Mouse (Mus musculus) kidney, adult 11 months (tissue): Measurements from ENCODE around the gene Rin1.
"Not testable (repeated sequence)": the region's sequence is repeated elsewhere in the genome, so short reads cannot be mapped to it uniquely, and the experiment has no call there.

Experiments
- DNase-seq: peaks from one replicate; pipeline ENCODE4 v3.0.0; 2022

Rin1 gene

DNA sequence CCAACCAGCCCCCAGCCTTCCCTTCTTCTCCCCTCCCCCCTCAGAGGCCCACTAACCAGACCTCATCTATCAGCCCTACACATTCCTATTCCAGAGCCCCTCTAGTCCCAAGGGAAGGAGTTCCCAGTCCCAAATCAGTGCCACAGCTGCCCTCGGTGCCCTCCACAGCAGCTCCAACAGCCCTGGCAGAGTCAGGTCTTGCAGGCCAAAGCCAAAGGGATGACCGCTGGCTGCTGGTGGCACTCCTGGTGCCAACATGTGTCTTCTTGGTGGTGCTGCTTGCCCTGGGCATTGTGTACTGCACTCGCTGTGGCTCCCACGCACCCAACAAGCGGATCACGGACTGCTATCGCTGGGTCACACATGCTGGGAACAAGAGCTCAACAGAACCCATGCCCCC is 19.7 kb downstream of the Rin1 start:
- DNase-seq = no peak

DNA sequence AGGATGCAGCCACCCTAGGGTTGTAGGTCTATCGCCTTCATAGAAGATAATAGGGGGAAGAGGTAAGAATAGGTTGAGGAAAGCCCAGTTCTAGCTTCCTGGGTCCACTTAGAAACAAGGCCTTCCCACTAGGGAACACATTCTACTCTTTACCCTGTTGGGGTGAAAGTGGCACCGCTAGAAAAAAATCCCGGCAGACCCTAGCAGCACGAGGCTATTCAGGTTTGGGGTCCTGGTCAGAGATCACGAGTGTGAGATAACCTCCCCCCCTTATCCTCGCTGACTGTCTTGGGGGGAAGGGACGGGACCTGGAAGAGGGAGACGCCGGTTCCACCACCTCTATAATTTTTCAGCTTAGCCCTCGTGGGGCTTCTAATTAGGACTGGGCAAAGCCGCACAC is 20.8 kb downstream of the Rin1 start:
- DNase-seq = no peak

DNA sequence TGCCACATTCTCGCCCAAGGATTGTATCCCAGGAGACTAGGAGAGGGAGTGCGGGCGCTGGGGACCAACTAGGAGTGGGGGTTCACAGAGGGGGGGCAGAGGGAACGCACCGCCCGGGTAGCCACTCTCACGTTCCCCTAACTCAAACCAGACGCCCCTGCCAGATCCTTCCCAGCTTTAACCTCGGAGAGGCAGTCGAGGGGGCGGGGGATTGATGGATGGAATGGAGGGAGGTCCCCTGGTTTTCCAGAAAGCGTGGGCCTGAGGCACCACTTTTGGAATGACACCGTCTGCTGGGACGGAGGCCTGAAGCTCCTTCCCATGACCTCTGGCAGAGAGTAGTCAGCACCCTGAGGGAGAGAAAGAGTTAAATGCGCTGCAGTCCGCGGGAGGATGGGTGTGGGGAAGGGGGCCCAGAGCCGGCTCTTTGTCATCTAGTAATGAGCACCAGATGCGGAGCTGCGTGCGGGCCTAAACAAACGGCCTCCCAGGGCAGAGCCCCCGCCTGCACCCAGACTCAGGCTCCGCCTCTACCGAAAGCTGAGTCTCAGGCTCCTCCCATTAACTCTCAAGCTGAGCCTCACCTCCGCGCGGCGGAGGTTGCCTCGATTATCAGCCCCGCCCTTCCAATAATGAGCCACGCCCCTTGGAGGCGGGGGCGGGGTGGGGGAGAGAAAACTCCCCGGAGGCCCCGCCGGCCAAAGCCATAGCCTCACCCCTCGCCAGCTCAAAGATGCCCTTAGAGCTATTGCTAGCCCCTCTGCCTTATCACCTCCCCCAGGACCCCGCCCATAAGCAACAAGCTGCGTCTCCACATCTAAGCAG is 21.5 kb downstream of the Rin1 start:
- DNase-seq = peak; percentile 82

- DNase-seq = no peak
Observed at GRCm38 (mm10) chr19:5072389-5073019, 22.2 kb downstream of the Rin1 start.

DNA sequence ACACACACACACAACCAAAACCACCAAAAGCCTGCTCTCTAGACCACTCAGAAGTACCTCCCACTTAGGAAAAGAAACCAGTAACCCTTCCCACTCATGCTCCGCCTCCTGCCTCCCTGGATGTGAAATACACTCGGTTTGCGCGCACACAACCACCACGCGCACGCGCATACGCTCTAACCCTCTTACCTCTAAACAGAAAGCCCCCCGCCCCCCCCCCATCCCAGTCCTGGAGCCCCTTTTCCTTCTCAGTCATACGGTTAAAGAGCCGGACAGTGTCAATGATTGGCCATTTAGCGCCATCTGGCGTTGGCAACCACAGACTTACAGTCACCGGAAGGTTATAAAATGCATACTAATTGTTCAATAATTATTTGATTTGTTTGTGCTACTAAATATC is 22.7 kb downstream of the Rin1 start:
- no peak for DNase-seq

GRCm38 (mm10) chr19:5073518-5073917 is 23.2 kb downstream of the Rin1 start:
- no peak for DNase-seq

DNA sequence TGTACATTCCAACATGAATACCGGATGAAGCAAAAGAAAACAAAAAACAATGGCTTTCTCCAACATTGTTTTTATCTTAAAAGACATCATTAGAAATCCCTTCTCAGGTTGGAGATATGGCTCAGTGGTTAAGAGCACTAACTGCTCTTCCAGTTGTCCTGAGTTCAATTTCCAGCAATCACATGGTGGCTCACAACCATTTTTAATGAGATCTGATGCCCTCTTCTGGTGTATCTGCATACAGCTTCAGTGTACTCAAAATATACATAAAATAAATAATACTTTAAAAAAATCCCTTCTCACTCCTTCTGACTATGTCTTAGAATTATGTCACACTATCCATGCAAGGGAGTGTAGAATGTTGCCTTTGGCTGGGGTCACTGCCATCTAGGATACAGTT is 29.0 kb downstream of the Rin1 start:
- no peak for DNase-seq

DNA sequence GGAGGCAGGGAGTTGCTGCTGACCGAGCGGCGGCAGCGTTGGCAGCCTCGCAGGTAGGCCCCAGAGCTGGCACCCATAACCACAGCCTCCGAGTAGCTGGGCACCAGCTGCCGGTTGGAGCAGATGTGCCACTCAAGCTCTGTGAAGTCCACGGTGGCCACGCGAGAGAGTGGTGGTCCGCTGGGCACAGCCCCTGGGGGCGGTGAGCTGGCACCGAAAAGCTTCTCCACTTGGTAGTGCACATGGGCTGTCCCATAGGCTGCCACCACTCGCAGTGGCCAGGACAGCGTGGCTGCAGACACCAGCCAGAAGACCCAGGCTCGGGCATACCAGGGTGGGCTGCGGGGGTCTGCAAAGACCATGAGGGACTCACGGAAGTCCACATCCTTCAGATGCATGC is 31.7 kb downstream of the Rin1 start:
- no peak for DNase-seq

- no peak for DNase-seq
Observed at GRCm38 (mm10) chr19:5082596-5082995, 32.3 kb downstream of the Rin1 start.

- DNase-seq = no peak
Observed at GRCm38 (mm10) chr19:5083961-5084833, 33.9 kb downstream of the Rin1 start.

- DNase-seq = no peak
Observed at GRCm38 (mm10) chr19:5084834-5085144, 34.5 kb downstream of the Rin1 start.

GRCm38 (mm10) chr19:5085145-5085863 is 35.0 kb downstream of the Rin1 start, which contains the start of gene Tmem151a:
Gene Tmem151a (minus strand): TSS chr19:5085531.
- peak; percentile 67 for DNase-seq

GRCm38 (mm10) chr19:5086533-5086932 is 36.3 kb downstream of the Rin1 start:
- DNase-seq = not testable (repeated sequence)

- peak; percentile 99 for DNase-seq
Observed at GRCm38 (mm10) chr19:5087884-5088728, 37.8 kb downstream of the Rin1 start, which contains the start of gene Yif1a. Gene Yif1a (plus strand): TSS chr19:5088538.

DNA sequence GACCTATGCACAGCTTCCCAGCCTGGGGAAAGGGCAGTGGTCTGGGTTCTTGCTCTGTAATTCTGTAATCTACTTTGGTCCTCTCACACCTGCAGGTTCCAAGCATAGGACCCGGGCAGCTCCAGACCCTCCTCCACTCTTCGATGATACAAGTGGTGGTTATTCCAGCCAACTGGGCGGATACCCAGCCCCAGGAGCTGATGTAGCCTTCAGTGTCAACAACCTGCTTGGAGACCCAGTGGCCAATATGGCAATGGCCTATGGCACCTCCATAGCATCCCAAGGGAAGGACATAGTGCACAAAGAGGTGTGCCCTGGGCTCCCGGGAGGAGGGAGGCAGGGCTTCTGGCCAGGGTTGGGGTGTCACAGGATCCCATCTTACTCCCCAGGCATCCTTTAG is 39.0 kb downstream of the Rin1 start:
- no peak for DNase-seq

- DNase-seq = no peak
Observed at GRCm38 (mm10) chr19:5092083-5092482, 41.8 kb downstream of the Rin1 start.

DNA sequence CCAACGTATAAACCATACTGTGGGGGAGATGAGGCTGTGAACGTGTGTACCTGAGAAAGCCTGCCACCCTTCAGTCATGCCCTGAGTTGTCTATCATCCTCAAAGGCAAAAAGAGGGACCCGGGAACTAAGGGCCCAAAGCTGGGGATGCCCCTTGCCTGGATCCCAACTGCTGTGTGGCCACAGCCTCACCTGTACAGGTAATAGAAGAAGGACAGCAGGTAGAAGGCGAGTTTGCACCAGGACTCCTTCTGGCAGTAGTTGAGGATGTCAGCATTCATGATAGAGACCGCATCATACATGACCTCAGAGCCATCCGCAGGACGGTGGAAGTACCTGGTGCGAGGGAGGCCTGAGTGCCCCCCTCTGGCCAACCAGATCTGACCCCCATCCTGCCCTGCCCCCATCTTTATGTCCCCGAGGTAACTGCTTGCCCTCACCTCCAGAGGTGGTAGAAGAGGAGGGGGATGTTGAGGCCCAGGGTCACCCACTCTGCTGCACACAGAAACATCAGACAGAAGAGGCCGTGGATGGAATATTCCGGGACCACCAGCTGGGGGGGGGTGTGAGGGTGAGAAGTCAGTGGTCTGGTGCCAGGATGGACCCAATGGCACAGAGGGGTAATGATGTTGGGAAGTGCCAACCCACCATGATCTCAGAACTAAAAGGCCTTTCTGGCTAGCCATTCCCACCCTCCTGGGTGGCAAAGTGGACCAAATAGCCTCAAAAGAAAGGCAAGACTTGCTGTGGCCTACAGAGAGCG is 43.4 kb downstream of the Rin1 start:
- no peak for DNase-seq

DNA sequence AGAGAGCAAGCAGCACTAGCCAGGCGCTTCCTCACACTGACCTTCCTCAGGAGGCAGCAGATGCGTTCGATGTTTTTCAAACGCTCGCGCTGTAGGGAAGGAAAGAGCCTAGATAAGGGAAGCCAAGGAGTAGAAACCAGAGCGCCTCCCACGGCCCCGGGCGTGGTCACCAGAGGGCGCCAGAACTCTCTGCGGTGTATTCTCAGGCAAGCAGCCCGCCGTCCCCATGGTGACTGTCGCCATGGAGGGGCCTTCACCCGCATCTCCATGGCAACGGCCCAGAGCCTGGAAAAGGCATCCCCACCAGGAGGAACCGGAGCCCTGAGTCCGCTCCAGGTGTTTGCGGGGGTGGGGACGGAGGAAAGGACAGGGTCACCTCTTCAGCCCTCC is 44.0 kb downstream of the Rin1 start:
- peak; percentile 89 for DNase-seq

GRCm38 (mm10) chr19:5094746-5095417 is 44.6 kb downstream of the Rin1 start:
- no peak for DNase-seq

GRCm38 (mm10) chr19:5095887-5096474 is 45.7 kb downstream of the Rin1 start:
- DNase-seq = no peak
